Mouse (Mus musculus) E14TG2a.4 (cell line): ENCODE data around the gene Cetn4.

Source experiments
- CTCF ChIP-seq: conservative IDR thresholded peaks from 2 replicates; pipeline ENCODE4 v1.5.1; 2014; ENCODE audit warnings: low read length
- NANOG ChIP-seq: IDR thresholded peaks from 2 replicates; pipeline ENCODE4 v1.6.1; 2014; ENCODE audit warnings: borderline replicate concordance, low read length, mixed read lengths

- no peak for TF ChIP-seq CTCF
- no peak for TF ChIP-seq NANOG
These were observed 17.5 kb upstream of the Cetn4 start for GRCm38 (mm10) chr3:37329963-37330362.
